ENCODE assay signal across 8 mouse cellular contexts in the genomic region with DNA sequence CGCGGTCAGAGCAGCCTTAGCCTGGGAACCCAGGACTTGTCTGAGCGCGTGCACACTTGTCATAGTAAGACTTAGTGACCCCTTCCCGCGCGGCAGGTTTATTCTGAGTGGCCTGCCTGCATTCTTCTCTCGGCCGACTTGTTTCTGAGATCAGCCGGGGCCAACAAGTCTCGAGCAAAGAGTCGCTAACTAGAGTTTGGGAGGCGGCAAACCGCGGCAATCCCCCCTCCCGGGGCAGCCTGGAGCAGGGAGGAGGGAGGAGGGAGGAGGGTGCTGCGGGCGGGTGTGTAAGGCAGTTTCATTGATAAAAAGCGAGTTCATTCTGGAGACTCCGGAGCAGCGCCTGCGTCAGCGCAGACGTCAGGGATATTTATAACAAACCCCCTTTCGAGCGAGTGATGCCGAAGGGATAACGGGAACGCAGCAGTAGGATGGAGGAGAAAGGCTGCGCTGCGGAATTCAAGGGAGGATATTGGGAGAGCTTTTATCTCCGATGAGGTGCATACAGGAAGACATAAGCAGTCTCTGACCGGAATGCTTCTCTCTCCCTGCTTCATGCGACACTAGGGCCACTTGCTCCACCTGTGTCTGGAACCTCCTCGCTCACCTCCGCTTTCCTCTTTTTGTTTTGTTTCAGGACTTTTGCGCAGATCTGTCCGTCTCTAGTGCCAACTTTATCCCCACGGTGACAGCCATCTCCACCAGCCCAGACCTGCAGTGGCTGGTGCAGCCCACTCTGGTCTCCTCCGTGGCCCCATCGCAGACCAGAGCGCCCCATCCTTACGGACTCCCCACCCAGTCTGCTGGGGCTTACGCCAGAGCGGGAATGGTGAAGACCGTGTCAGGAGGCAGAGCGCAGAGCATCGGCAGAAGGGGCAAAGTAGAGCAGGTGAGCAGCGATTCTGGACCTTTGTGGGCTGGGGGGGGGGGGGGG. TPM values are rescaled to one million over a fixed set of nuclear protein-coding genes. Genes with fewer than 3 reads are reported as not detected.
DNase-seq lines count a peak whose midpoint lies in the region; ATAC-seq and TF ChIP-seq lines count a peak whose summit lies in the region.

No protein-coding gene starts in this region.

- TF ChIP-seq CTCF in CH12.LX (conservative IDR thresholded peaks at IDR 0.05 in 1 of 2, IDR thresholded peaks at IDR 0.05 in 1 of 2; ENCODE audit: low read depth in 2 of 2, low read length in 2 of 2), result no peak
- no peak for TF ChIP-seq CTCF in heart, postnatal 0 days (IDR thresholded peaks at IDR 0.05; ENCODE audit: low read depth)
- no peak for TF ChIP-seq CTCF in lung, embryonic 14.5 days (IDR thresholded peaks at IDR 0.05; ENCODE audit: low read depth)
- no peak for TF ChIP-seq CTCF in olfactory bulb, adult 2 months (IDR thresholded peaks at IDR 0.05; ENCODE audit: insufficient read depth, low read depth, low read length)

- DNase-seq in CH12.LX (ENCODE audit: extremely low read depth), result no peak
- peak; percentile 60 to 65 for DNase-seq in adrenal gland, postnatal 36 days
- DNase-seq in heart, postnatal 0 days (ENCODE audit: low spot score), result peak; percentile 74
- peak; percentile 58 to 64 for DNase-seq in layer of hippocampus, adult 8-10 months (ENCODE audit: low spot score in 2 of 2)
- peak; percentile 60 for DNase-seq in lung, embryonic 14.5 days
- DNase-seq in urinary bladder, postnatal 36 days (ENCODE audit: low spot score in 2 of 2), result peak; percentile 59 to 64

- peaks cover 72% of the 10 kb centered on the region for H3K27me3 ChIP-seq in CH12.LX (replicated peaks)
- H3K27me3 ChIP-seq in erythroblast, embryonic 14.5 days (ENCODE audit: control insufficient read depth), result peaks cover 77% of the 10 kb centered on the region
- no peaks in the 10 kb centered on the region for H3K27me3 ChIP-seq in heart, postnatal 0 days (ENCODE audit: control insufficient read depth, insufficient read depth, low read length)
- peaks cover 21% of the 10 kb centered on the region for H3K27me3 ChIP-seq in lung, embryonic 14.5 days (ENCODE audit: insufficient read depth, low read length)

- no peaks in the 10 kb centered on the region for H3K79me2 ChIP-seq in CH12.LX (replicated peaks; ENCODE audit: control insufficient read depth, extremely low read depth, insufficient read depth, poor library complexity, severe bottlenecking)

- dilution Hi-C loops in CH12.LX (cut with MboI; ENCODE audit: extremely low pct_ligation_motif_present, extremely low pct_unique_long_range_greater_than_20kb, low sequenced_read_pairs), result no loop called here

- WGBS in heart, postnatal 0 days, result 1% methylated on average over 49 of the region's 49 CpGs
- WGBS in lung, embryonic 14.5 days, result under 1% methylated on average over 49 of the region's 49 CpGs
- 1% methylated on average over 48 of the region's 49 CpGs for WGBS in olfactory bulb, adult 2 months

- H3K27ac ChIP-seq in CH12.LX (ENCODE audit: insufficient read depth, low read depth), result no peak overlapping the region
- peak overlapping the region; percentile 91 for H3K27ac ChIP-seq in heart, postnatal 0 days (ENCODE audit: low read depth)
- H3K27ac ChIP-seq in lung, embryonic 14.5 days (ENCODE audit: low read depth), result peak overlapping the region; percentile 78
- H3K27ac ChIP-seq in olfactory bulb, adult 2 months (ENCODE audit: insufficient read depth, low read depth, low read length), result peak overlapping the region; percentile 65

- peak overlapping the region; percentile 93 for H3K4me2 ChIP-seq in CH12.LX (ENCODE audit: insufficient read depth, low read depth, poor library complexity, severe bottlenecking)
- H3K4me2 ChIP-seq in heart, postnatal 0 days (ENCODE audit: low read depth, low read length), result peak overlapping the region; percentile 93
- H3K4me2 ChIP-seq in lung, embryonic 14.5 days, result peak overlapping the region; percentile 96

- no peak overlapping the region for H3K9ac ChIP-seq in CH12.LX (ENCODE audit: insufficient read depth, low read depth)
- H3K9ac ChIP-seq in heart, postnatal 0 days (replicated peaks; ENCODE audit: low read depth, low read length), result peak overlapping the region; percentile 66
- peak overlapping the region; percentile 66 for H3K9ac ChIP-seq in lung, embryonic 14.5 days

- TF ChIP-seq POLR2A in CH12.LX (IDR thresholded peaks at IDR 0.05; ENCODE audit: low read depth, low read length), result no peak
- 0 out of 2 replicates have a peak, but pooled peaks have one; percentile 24 for TF ChIP-seq POLR2A in olfactory bulb, adult 2 months (IDR thresholded peaks at IDR 0.05; ENCODE audit: insufficient read depth, low read depth, low read length)

- peak; percentile 13; the same call in 1 of the 2 replicates for ATAC-seq in heart, postnatal 0 days (ENCODE audit: insufficient read depth, low read depth)
- ATAC-seq in lung, embryonic 14.5 days (ENCODE audit: insufficient read depth), result peak; percentile 25; the same call in 1 of the 2 replicates

- H3K9me3 ChIP-seq in CH12.LX (replicated peaks; ENCODE audit: low read length), result no peaks in the 10 kb centered on the region
- H3K9me3 ChIP-seq in erythroblast, embryonic 14.5 days (ENCODE audit: control insufficient read depth, low read length), result peaks cover 6% of the 10 kb centered on the region; the same call in 1 of the 2 replicates
- H3K9me3 ChIP-seq in heart, postnatal 0 days (replicated peaks; ENCODE audit: control insufficient read depth, low read length), result no peaks in the 10 kb centered on the region
- no peaks in the 10 kb centered on the region for H3K9me3 ChIP-seq in lung, embryonic 14.5 days (ENCODE audit: low read depth, low read length)

- peaks cover 6 to 22% of the 10 kb centered on the region in 2 experiments; a peak in 3 of 4 replicates for H3K4me1 ChIP-seq in CH12.LX (ENCODE audit: control insufficient read depth in 1 of 2, insufficient read depth in 2 of 2)
- H3K4me1 ChIP-seq in erythroblast, embryonic 14.5 days (ENCODE audit: control insufficient read depth), result peaks cover 72% of the 10 kb centered on the region
- H3K4me1 ChIP-seq in heart, postnatal 0 days (ENCODE audit: control insufficient read depth, insufficient read depth), result peaks cover 20% of the 10 kb centered on the region
- peaks cover 8% of the 10 kb centered on the region; the same call in 1 of the 2 replicates for H3K4me1 ChIP-seq in lung, embryonic 14.5 days (ENCODE audit: insufficient read depth)
- H3K4me1 ChIP-seq in olfactory bulb, adult 2 months (ENCODE audit: control insufficient read depth, insufficient read depth, low read length), result peaks cover 18% of the 10 kb centered on the region

- H3K4me3 ChIP-seq in CH12.LX (replicated peaks in 1 of 3; ENCODE audit: low read depth in 2 of 3, low read length in 2 of 3, poor library complexity in 1 of 3), result peak overlapping the region in 2 of 3 experiments; percentile 52 to 58
- H3K4me3 ChIP-seq in erythroblast, embryonic 14.5 days (replicated peaks), result peak overlapping the region; percentile 82
- peak overlapping the region; percentile 69 for H3K4me3 ChIP-seq in heart, postnatal 0 days (ENCODE audit: low read depth, low read length)
- peak overlapping the region; percentile 52 for H3K4me3 ChIP-seq in lung, embryonic 14.5 days (ENCODE audit: low read depth, low read length)
- peak overlapping the region; percentile 67 for H3K4me3 ChIP-seq in olfactory bulb, adult 2 months (ENCODE audit: insufficient read depth, low read depth, low read length)

- no peaks in the 10 kb centered on the region for H3K36me3 ChIP-seq in CH12.LX (replicated peaks in 1 of 2; ENCODE audit: control insufficient read depth in 1 of 2, insufficient read depth in 1 of 2, low read length in 1 of 2)
- peaks cover 10% of the 10 kb centered on the region for H3K36me3 ChIP-seq in erythroblast, embryonic 14.5 days (ENCODE audit: control insufficient read depth)
- peaks cover 13% of the 10 kb centered on the region for H3K36me3 ChIP-seq in heart, postnatal 0 days (replicated peaks; ENCODE audit: control insufficient read depth, insufficient read depth, low read length)
- H3K36me3 ChIP-seq in lung, embryonic 14.5 days (ENCODE audit: insufficient read depth), result no peaks in the 10 kb centered on the region

- TF ChIP-seq RAD21 in CH12.LX (IDR thresholded peaks at IDR 0.05; ENCODE audit: low read depth, low read length), result no peak

- in situ Hi-C loops in CH12.LX (cut with MboI; ENCODE audit: low pct_ligation_motif_present, low pct_unique_long_range_greater_than_20kb, low sequenced_read_pairs), result loop anchor here (25.0 kb wide), 1 partner anchor 312 kb away; a partner anchor contains a TSS

- no peak for TF ChIP-seq EP300 in CH12.LX (IDR thresholded peaks at IDR 0.05; ENCODE audit: low read length)
- no peak for TF ChIP-seq EP300 in heart, postnatal 0 days (IDR thresholded peaks at IDR 0.05; ENCODE audit: low read depth)

TF ChIP-seq in CH12.LX, 34 proteins besides CTCF, POLR2A, EP300 and RAD21:
- TF ChIP-seq ETS1 (conservative IDR thresholded peaks at IDR 0.05; ENCODE audit: low read depth, low read length), result no peak
TF ChIP-seq in CH12.LX: peak in this region for 0.

RNA-seq across cellular contexts. Expression of a gene that starts 0.9 kb away (rescaled TPM):
- total RNA-seq in CH12.LX (2012; rRNA removed), result 0.17 and 0.21 TPM in 2 replicates
- 0.20 and 0.76 TPM in 2 replicates for total RNA-seq in CH12.LX (2014; rRNA removed)
- polyA plus RNA-seq in CH12.LX (2012; ENCODE audit: insufficient read length, low read depth), result 0.11 and 0.26 TPM in 2 replicates
- total RNA-seq in adrenal gland, postnatal 36 days (2021), result 10 to 100 TPM in 1 of 2 experiments, 1 to 10 TPM in 1; 8.4 to 18.8 TPM
- polyA plus RNA-seq in erythroblast, embryonic 14.5 days (2012), result 18.4 and 19.2 TPM in 2 replicates
- 12.8 and 18.5 TPM in 2 replicates for total RNA-seq in heart, postnatal 0 days (2014; rRNA removed; ENCODE audit: low replicate concordance)
- 1.6 and 2.7 TPM in 2 replicates for polyA plus RNA-seq in heart, postnatal 0 days (2015; fragmentation: Nextera tagmentation; extraction: Ambion mirVana)
- total RNA-seq in layer of hippocampus, adult 8-10 months (2022), result 10 to 100 TPM; 14.4 to 24.7 (median 21.0) TPM
- 3.7 and 3.8 TPM in 2 replicates for polyA plus RNA-seq in lung, embryonic 14.5 days (2014; fragmentation: Nextera tagmentation; extraction: Ambion mirVana)
- not detected in 2 replicates for polyA plus RNA-seq in olfactory bulb, adult 2 months (2012; ENCODE audit: insufficient read depth, insufficient read length, low replicate concordance, missing spikeins)
